Mouse (Mus musculus): Measurements from ENCODE around the gene Mrpl36. TPM values are rescaled to one million over a fixed set of nuclear protein-coding genes. Genes with fewer than 3 reads are reported as not detected.

Mrpl36 gene
- polyA plus RNA-seq, 1 experiment from 2014 or later = 92.2 TPM

- WGBS = 21% methylated on average over 8 of the region's 8 CpGs
- no peaks in the 10 kb centered on the region for H3K4me1 ChIP-seq (replicated peaks; ENCODE audit: control insufficient read depth, insufficient read depth, low read length)
- H3K4me3 ChIP-seq (replicated peaks; ENCODE audit: low read length) = no peak overlapping the region
- H3K27ac ChIP-seq (ENCODE audit: low read length) = no peak overlapping the region
- H3K27me3 ChIP-seq (replicated peaks; ENCODE audit: control insufficient read depth, insufficient read depth, low read length) = no peaks in the 10 kb centered on the region
- H3K9me3 ChIP-seq (ENCODE audit: control insufficient read depth, low read length) = no peaks in the 10 kb centered on the region
- H3K4me2 ChIP-seq (ENCODE audit: low read length) = no peak overlapping the region
- H3K9ac ChIP-seq (replicated peaks; ENCODE audit: low read depth, low read length) = no peak overlapping the region
- ATAC-seq = no peak; the same call in 1 of the 2 replicates
- no peaks in the 10 kb centered on the region for H3K36me3 ChIP-seq (ENCODE audit: control insufficient read depth, insufficient read depth)
Measured at GRCm38 (mm10) chr13:73305398-73306084, 22.8 kb upstream of the Mrpl36 start.

- no peak overlapping the region for H3K4me2 ChIP-seq (ENCODE audit: low read length)
- WGBS = 13% methylated on average over 4 of the region's 4 CpGs
Measured at GRCm38 (mm10) chr13:73306085-73306410, 22.3 kb upstream of the Mrpl36 start.

GRCm38 (mm10) chr13:73306430-73306829, 21.9 kb upstream of the Mrpl36 start:
- WGBS = 34% methylated on average over 4 of the region's 4 CpGs
- no peak for ATAC-seq

More at GRCm38 (mm10) chr13:73306085-73306410, 22.3 kb upstream of the Mrpl36 start:
- Histone ChIP-seq H3K9ac (replicated peaks; ENCODE audit: low read depth, low read length) (no peak overlapping the region), H3K4me1 (replicated peaks; ENCODE audit: control insufficient read depth, insufficient read depth, low read length) (no peaks in the 10 kb centered on the region), H3K27me3 (replicated peaks; ENCODE audit: control insufficient read depth, insufficient read depth, low read length) (no peaks in the 10 kb centered on the region), H3K36me3 (ENCODE audit: control insufficient read depth, insufficient read depth) (no peaks in the 10 kb centered on the region), H3K27ac (ENCODE audit: low read length) (no peak overlapping the region), H3K4me3 (replicated peaks; ENCODE audit: low read length) (no peak overlapping the region), H3K9me3 (ENCODE audit: control insufficient read depth, low read length) (no peaks in the 10 kb centered on the region)
- ATAC-seq = no peak

GRCm38 (mm10) chr13:73310183-73310929, 18.0 kb upstream of the Mrpl36 start:
- ATAC-seq = peak; percentile 47; the same call in 1 of the 2 replicates

More at GRCm38 (mm10) chr13:73306430-73306829, 21.9 kb upstream of the Mrpl36 start:
- Histone ChIP-seq H3K4me2 (ENCODE audit: low read length) (no peak overlapping the region), H3K9me3 (ENCODE audit: control insufficient read depth, low read length) (no peaks in the 10 kb centered on the region), H3K36me3 (ENCODE audit: control insufficient read depth, insufficient read depth) (no peaks in the 10 kb centered on the region), H3K4me1 (replicated peaks; ENCODE audit: control insufficient read depth, insufficient read depth, low read length) (no peaks in the 10 kb centered on the region), H3K4me3 (replicated peaks; ENCODE audit: low read length) (no peak overlapping the region), H3K9ac (replicated peaks; ENCODE audit: low read depth, low read length) (no peak overlapping the region), H3K27me3 (replicated peaks; ENCODE audit: control insufficient read depth, insufficient read depth, low read length) (no peaks in the 10 kb centered on the region), H3K27ac (ENCODE audit: low read length) (no peak overlapping the region)

GRCm38 (mm10) chr13:73320048-73320447, 8.3 kb upstream of the Mrpl36 start:
- Histone ChIP-seq H3K4me2 (ENCODE audit: low read length) (no peak overlapping the region), H3K4me3 (replicated peaks; ENCODE audit: low read length) (no peak overlapping the region), H3K27ac (ENCODE audit: low read length) (no peak overlapping the region), H3K27me3 (replicated peaks; ENCODE audit: control insufficient read depth, insufficient read depth, low read length) (no peaks in the 10 kb centered on the region), H3K4me1 (replicated peaks; ENCODE audit: control insufficient read depth, insufficient read depth, low read length) (no peaks in the 10 kb centered on the region), H3K36me3 (ENCODE audit: control insufficient read depth, insufficient read depth) (peaks cover 26% of the 10 kb centered on the region), H3K9me3 (ENCODE audit: control insufficient read depth, low read length) (peaks cover 4% of the 10 kb centered on the region), H3K9ac (replicated peaks; ENCODE audit: low read depth, low read length) (no peak overlapping the region)
- ATAC-seq = no peak
- 93% methylated on average over 4 of the region's 4 CpGs for WGBS

More at GRCm38 (mm10) chr13:73310183-73310929, 18.0 kb upstream of the Mrpl36 start:
- WGBS = 22% methylated on average over 8 of the region's 8 CpGs
- Histone ChIP-seq H3K4me3 (replicated peaks; ENCODE audit: low read length) (no peak overlapping the region), H3K9me3 (ENCODE audit: control insufficient read depth, low read length) (no peaks in the 10 kb centered on the region), H3K9ac (replicated peaks; ENCODE audit: low read depth, low read length) (no peak overlapping the region), H3K4me1 (replicated peaks; ENCODE audit: control insufficient read depth, insufficient read depth, low read length) (no peaks in the 10 kb centered on the region), H3K36me3 (ENCODE audit: control insufficient read depth, insufficient read depth) (no peaks in the 10 kb centered on the region), H3K27me3 (replicated peaks; ENCODE audit: control insufficient read depth, insufficient read depth, low read length) (no peaks in the 10 kb centered on the region), H3K4me2 (ENCODE audit: low read length) (no peak overlapping the region), H3K27ac (ENCODE audit: low read length) (no peak overlapping the region)

- no peak overlapping the region for H3K9ac ChIP-seq (replicated peaks; ENCODE audit: low read depth, low read length)
- WGBS = 92% methylated on average over 10 of the region's 10 CpGs
- H3K27ac ChIP-seq (ENCODE audit: low read length) = no peak overlapping the region
- H3K27me3 ChIP-seq (replicated peaks; ENCODE audit: control insufficient read depth, insufficient read depth, low read length) = no peaks in the 10 kb centered on the region
- no peak overlapping the region for H3K4me3 ChIP-seq (replicated peaks; ENCODE audit: low read length)
- peaks cover 17% of the 10 kb centered on the region for H3K36me3 ChIP-seq (ENCODE audit: control insufficient read depth, insufficient read depth)
- H3K4me1 ChIP-seq (replicated peaks; ENCODE audit: control insufficient read depth, insufficient read depth, low read length) = peaks cover 3% of the 10 kb centered on the region
- H3K9me3 ChIP-seq (ENCODE audit: control insufficient read depth, low read length) = no peaks in the 10 kb centered on the region
- ATAC-seq = no peak
- no peak overlapping the region for H3K4me2 ChIP-seq (ENCODE audit: low read length)
Measured at GRCm38 (mm10) chr13:73322626-73323025, 5.7 kb upstream of the Mrpl36 start.

- Histone ChIP-seq H3K36me3 (ENCODE audit: control insufficient read depth, insufficient read depth) (peaks cover 10% of the 10 kb centered on the region), H3K4me2 (ENCODE audit: low read length) (no peak overlapping the region), H3K27me3 (replicated peaks; ENCODE audit: control insufficient read depth, insufficient read depth, low read length) (no peaks in the 10 kb centered on the region), H3K4me1 (replicated peaks; ENCODE audit: control insufficient read depth, insufficient read depth, low read length) (peaks cover 6% of the 10 kb centered on the region), H3K27ac (ENCODE audit: low read length) (no peak overlapping the region), H3K9ac (replicated peaks; ENCODE audit: low read depth, low read length) (no peak overlapping the region), H3K4me3 (replicated peaks; ENCODE audit: low read length) (no peak overlapping the region), H3K9me3 (ENCODE audit: control insufficient read depth, low read length) (no peaks in the 10 kb centered on the region)
- ATAC-seq = no peak
- 96% methylated on average over 4 of the region's 4 CpGs for WGBS
Measured at GRCm38 (mm10) chr13:73323406-73323805, 4.9 kb upstream of the Mrpl36 start.

- Histone ChIP-seq H3K4me3 (replicated peaks; ENCODE audit: low read length) (peak overlapping the region; percentile 71), H3K27me3 (replicated peaks; ENCODE audit: control insufficient read depth, insufficient read depth, low read length) (no peaks in the 10 kb centered on the region), H3K27ac (ENCODE audit: low read length) (peak overlapping the region; percentile 74), H3K4me2 (ENCODE audit: low read length) (peak overlapping the region; percentile 92), H3K9ac (replicated peaks; ENCODE audit: low read depth, low read length) (peak overlapping the region; percentile 78), H3K9me3 (ENCODE audit: control insufficient read depth, low read length) (no peaks in the 10 kb centered on the region), H3K4me1 (replicated peaks; ENCODE audit: control insufficient read depth, insufficient read depth, low read length) (peaks cover 19% of the 10 kb centered on the region), H3K36me3 (ENCODE audit: control insufficient read depth, insufficient read depth) (no peaks in the 10 kb centered on the region)
- WGBS = under 1% methylated on average over 42 of the region's 42 CpGs
- peak; percentile 93 for ATAC-seq
Measured at GRCm38 (mm10) chr13:73330844-73331501, 2.7 kb downstream of the Mrpl36 start.

- H3K4me1 ChIP-seq (replicated peaks; ENCODE audit: control insufficient read depth, insufficient read depth, low read length) = peaks cover 19% of the 10 kb centered on the region
- ATAC-seq = no peak
- H3K9ac ChIP-seq (replicated peaks; ENCODE audit: low read depth, low read length) = peak overlapping the region; percentile 78
- H3K4me3 ChIP-seq (replicated peaks; ENCODE audit: low read length) = peak overlapping the region; percentile 71
- H3K36me3 ChIP-seq (ENCODE audit: control insufficient read depth, insufficient read depth) = no peaks in the 10 kb centered on the region
- peak overlapping the region; percentile 92 for H3K4me2 ChIP-seq (ENCODE audit: low read length)
- H3K27me3 ChIP-seq (replicated peaks; ENCODE audit: control insufficient read depth, insufficient read depth, low read length) = no peaks in the 10 kb centered on the region
- WGBS = 65% methylated on average over 3 of the region's 3 CpGs
- no peak overlapping the region for H3K27ac ChIP-seq (ENCODE audit: low read length)
- no peaks in the 10 kb centered on the region for H3K9me3 ChIP-seq (ENCODE audit: control insufficient read depth, low read length)
Measured at GRCm38 (mm10) chr13:73331736-73332135, 3.4 kb downstream of the Mrpl36 start.

Measured in forebrain, embryonic 16.5 days (tissue).